Mouse (Mus musculus): ENCODE measurements around the gene Spry1.

Gene Spry1

GRCm38 (mm10) chr3:37672266-37673040, 32.7 kb downstream of the Spry1 start:
- DNase-seq, result no peak

- DNase-seq, result no peak
Measured at GRCm38 (mm10) chr3:37673513-37674261, 33.9 kb downstream of the Spry1 start.

GRCm38 (mm10) chr3:37675056-37675525, 35.3 kb downstream of the Spry1 start:
- no peak for DNase-seq

GRCm38 (mm10) chr3:37676291-37676690, 36.5 kb downstream of the Spry1 start:
- DNase-seq, result no peak

GRCm38 (mm10) chr3:37686219-37686618, 46.5 kb downstream of the Spry1 start:
- peak in 1 of 2 experiments; percentile 34 for DNase-seq

- DNase-seq, result peak in 1 of 2 experiments; percentile 5
Measured at GRCm38 (mm10) chr3:37686751-37687150, 47.0 kb downstream of the Spry1 start.

GRCm38 (mm10) chr3:37687158-37687980, 47.6 kb downstream of the Spry1 start:
- peak; percentile 67 to 73 for DNase-seq

- DNase-seq, result no peak
Measured at GRCm38 (mm10) chr3:37692945-37693344, 53.2 kb downstream of the Spry1 start.

GRCm38 (mm10) chr3:37693552-37693951, 53.8 kb downstream of the Spry1 start:
- no peak for DNase-seq
